10 mouse cellular contexts compared by ENCODE assay signal in genomic region chr4:138131226-138131625, GRCm38 (mm10).
DNase-seq lines count a peak whose midpoint lies in the region; ATAC-seq and TF ChIP-seq lines count a peak whose summit lies in the region.
"Had no signal": no experiment of that assay in that cellular context is flagged by ENCODE, and none has a peak within 500 bp of the region (broad histone marks: within the 10 kb centered on the region; RNA-seq: fewer than 3 reads in every experiment).

No protein-coding gene starts in this region.

- ATAC-seq in lung, embryonic 14.5 days (ENCODE audit: insufficient read depth) = 0 out of 2 replicates have a peak, but pooled peaks have one; percentile 52

- H3K4me2 ChIP-seq in lung, embryonic 14.5 days = no peak overlapping the region
- H3K4me2 ChIP-seq: embryonic facial prominence, embryonic 13.5 days; limb, embryonic 15.5 days had no signal

- H3K4me1 ChIP-seq in lung, embryonic 14.5 days (ENCODE audit: insufficient read depth) = no peaks in the 10 kb centered on the region
- H3K4me1 ChIP-seq: limb, embryonic 15.5 days had no signal

- no peaks in the 10 kb centered on the region for H3K9me3 ChIP-seq in lung, embryonic 14.5 days (ENCODE audit: low read depth, low read length)
- H3K9me3 ChIP-seq: embryonic facial prominence, embryonic 13.5 days; limb, embryonic 15.5 days had no signal

- peaks cover 41% of the 10 kb centered on the region for H3K36me3 ChIP-seq in lung, embryonic 14.5 days (ENCODE audit: insufficient read depth)

- no peak overlapping the region for H3K4me3 ChIP-seq in lung, embryonic 14.5 days (ENCODE audit: low read depth, low read length)
- H3K4me3 ChIP-seq: embryonic facial prominence, embryonic 13.5 days; limb, embryonic 15.5 days had no signal

- 34% methylated on average over 9 of the region's 9 CpGs for WGBS in lung, embryonic 14.5 days

- no peak overlapping the region for H3K9ac ChIP-seq in lung, embryonic 14.5 days
- H3K9ac ChIP-seq: embryonic facial prominence, embryonic 13.5 days; limb, embryonic 15.5 days had no signal

- TF ChIP-seq CTCF in lung, embryonic 14.5 days (IDR thresholded peaks at IDR 0.05; ENCODE audit: low read depth) = no peak

- no peaks in the 10 kb centered on the region for H3K27me3 ChIP-seq in lung, embryonic 14.5 days (ENCODE audit: insufficient read depth, low read length)
- H3K27me3 ChIP-seq: embryonic facial prominence, embryonic 13.5 days; limb, embryonic 15.5 days had no signal

- no peak overlapping the region for H3K27ac ChIP-seq in lung, embryonic 14.5 days (ENCODE audit: low read depth)
- H3K27ac ChIP-seq: embryonic facial prominence, embryonic 13.5 days; limb, embryonic 15.5 days had no signal

- DNase-seq in frontal cortex, adult 2 months (ENCODE audit: extremely low spot score in 1 of 2, low spot score in 1 of 2) = peak; percentile 30 to 55
- DNase-seq in frontal cortex, postnatal 14 days (ENCODE audit: low spot score in 2 of 2) = no peak
- DNase-seq in lung, embryonic 14.5 days = no peak
- no peak for DNase-seq in lung, postnatal 14 days
- peak; percentile 29 for DNase-seq in adrenal gland, postnatal 25 days
- DNase-seq in layer of hippocampus, adult 9-11 months = peak; percentile 75
- no peak for DNase-seq in urinary bladder, postnatal 25 days (ENCODE audit: low spot score)
- DNase-seq in B cell, adult 2 months = no peak

Comparison
In these comparisons a context has a peak if more than half of its experiments do, and no peak if none do; other contexts are left out.
1. DNase-seq: peak in frontal cortex, adult 2 months (2 of 2), adrenal gland, postnatal 25 days (single experiment) and layer of hippocampus, adult 9-11 months (single experiment); none in frontal cortex, postnatal 14 days (0 of 2), lung, embryonic 14.5 days (single experiment), lung, postnatal 14 days (single experiment), urinary bladder, postnatal 25 days (single experiment) and B cell, adult 2 months (0 of 2).